Mouse (Mus musculus) ovary, postnatal 14 days (tissue): ENCODE results near the gene Bcl3.
A peak's percentile ranks its signal among the peaks of the same experiment; 100 is the strongest.
"Not testable (repeated sequence)": the region's sequence is repeated elsewhere in the genome, so short reads cannot be mapped to it uniquely, and the experiment has no call there.

Experiments
- DNase-seq: peaks from one replicate; pipeline ENCODE4 v3.0.0; 2022; ENCODE audit warnings: low spot score

Bcl3 gene

DNA sequence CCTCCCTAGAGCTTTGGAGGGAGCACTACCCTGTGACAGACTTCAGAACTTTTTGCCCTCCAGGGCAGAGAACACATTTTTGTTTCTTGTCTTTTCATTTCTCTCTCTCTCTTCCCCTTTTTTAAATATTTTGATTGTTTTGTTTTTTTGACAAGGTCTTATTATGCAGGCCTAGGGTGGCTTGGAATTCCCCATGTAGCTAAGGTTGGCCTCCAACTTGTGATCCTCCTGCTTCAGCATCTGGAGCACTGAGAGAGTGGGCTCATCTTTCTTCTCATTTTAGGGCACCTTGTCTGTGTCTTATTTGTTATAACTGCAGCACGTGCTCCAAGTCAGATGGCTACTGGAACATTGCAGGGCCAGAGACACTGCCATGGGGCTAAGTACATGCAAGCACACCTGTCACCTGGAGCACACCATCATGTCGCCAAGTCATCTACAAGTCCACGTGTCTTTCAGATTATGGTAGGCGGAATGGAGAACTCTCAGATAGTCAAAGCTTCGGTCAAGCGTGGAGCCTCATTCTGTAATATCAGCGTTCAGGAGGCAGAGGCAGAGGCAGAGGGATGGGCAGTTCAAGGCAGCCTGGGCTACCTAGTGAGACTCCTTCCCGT is 16.1 kb downstream of the Bcl3 start:
- DNase-seq, result no peak

DNA sequence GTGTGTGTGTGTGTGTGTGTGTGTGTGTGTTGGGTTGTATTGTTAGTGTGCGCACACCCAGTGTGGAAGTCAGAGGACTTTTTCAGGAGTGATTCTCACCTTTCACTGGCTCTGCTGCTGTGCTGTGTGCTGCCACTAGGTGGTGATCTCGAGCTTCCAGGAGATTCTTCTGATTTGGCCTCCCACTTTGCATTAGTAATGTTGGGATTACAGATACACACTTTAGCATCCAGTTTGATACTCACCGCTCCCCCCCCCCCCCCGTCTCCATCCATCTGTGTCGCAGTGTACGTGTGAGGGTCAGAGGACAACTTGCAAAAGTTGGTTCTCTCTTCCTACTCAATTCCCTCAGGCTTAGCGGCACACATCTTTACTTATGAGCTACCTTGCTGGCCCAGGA is 19.6 kb downstream of the Bcl3 start:
- DNase-seq, result peak; percentile 83

DNA sequence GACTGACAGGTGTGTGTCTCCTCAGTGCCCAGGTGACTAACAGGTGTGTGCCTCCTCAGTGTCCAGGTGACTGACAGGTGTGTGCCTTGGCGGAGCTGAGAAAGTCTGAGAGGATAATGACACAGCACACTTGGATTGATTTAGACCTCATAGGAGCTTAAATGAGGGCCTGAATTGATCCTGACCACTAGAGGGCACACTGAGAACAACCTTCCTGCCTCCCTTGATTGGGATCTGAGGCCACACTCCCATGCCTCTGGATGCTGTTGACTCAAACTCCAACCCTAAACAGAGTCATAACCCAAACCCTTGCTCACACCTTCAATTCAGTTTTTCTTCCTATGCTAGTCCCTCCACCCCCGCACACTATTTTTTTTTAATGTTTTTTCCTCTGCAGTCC is 21.8 kb downstream of the Bcl3 start:
- DNase-seq, result no peak

DNA sequence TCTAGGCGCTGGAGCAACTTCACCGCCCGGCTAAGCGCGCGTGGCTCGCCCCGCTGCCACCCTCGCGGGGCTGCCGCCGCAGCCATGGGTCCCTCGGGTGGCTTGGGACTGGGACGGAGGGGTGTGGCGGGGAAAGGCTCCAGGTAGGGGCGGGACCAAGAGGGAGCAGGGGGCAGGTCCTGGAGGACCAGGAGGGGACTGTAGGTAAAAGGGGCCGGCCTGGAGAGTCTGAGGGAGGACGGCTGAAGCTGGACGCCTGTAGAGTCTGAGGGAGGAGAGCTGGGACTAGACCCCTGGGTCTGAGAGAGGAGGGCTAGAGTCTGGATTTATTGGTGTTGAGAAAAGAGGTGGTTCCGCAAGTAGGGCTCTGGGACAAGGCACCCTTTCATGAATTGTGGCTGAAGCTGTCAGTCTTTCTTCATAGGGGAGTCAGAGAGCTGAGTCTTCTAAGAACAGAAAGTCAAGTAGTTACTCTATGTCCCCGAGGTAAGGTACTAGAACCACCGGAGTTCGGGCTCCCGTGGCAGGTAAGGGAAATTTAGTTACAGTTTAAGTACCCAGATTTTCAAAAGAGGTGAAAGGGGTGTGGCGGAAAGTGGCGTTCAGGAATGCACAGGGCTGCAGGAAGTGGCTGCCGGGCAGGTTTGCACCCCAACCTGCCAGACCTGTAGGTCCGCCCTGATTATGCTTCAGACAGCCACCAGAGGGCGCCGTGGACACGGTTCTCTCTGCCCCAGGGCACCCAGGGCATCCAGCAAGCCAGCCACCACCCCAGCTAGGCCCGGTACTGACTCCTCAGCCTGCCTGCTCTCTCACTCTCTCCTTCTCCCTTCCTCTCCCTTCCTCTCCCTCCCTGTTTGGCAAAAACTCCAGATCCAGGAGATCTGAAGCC is 25.6 kb downstream of the Bcl3 start, which contains the start of gene Cblc:
TSS of gene Cblc (minus strand) at position 113 of the 892 bp plus-strand sequence.
- peak; percentile 75 for DNase-seq

DNA sequence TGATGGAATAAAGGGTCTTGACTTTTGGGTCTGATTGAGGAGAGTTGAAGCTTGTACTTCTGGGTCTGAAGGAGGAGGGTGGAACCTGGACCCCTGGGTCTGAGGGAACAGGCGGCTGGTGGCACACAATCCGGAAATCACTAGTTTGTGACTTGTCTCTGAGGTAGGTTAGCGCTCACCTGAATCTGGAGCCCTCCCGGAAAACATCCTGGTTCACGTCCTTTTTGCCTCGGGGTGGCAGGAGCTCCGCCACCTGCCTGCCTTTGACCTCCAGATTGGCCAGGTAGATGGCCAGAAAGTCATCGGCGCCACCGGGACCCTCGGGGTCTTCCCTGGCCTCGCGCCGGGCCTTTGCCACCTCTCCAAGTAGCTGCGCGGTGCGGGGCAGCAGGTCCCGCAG is 26.3 kb downstream of the Bcl3 start:
- DNase-seq, result no peak

DNA sequence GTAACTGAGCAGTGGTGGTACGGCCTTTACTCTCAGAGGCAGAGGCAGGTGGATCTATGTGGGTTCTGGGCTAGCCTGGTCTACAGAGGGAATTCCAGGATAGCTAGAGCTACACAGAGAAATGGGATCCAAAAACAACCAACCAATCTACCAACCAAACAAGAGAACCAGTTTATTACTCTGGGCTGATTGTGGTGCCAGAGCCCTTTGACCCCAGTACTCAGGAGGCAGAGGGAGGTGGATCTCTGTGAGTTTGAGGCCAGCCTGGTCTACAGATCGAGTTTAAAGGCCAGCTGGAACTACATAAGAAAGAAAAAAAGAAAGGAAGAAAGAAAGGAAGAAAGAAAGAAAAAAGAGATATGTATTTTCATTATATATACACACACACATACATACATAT is 27.3 kb downstream of the Bcl3 start:
- DNase-seq, result no peak

DNA sequence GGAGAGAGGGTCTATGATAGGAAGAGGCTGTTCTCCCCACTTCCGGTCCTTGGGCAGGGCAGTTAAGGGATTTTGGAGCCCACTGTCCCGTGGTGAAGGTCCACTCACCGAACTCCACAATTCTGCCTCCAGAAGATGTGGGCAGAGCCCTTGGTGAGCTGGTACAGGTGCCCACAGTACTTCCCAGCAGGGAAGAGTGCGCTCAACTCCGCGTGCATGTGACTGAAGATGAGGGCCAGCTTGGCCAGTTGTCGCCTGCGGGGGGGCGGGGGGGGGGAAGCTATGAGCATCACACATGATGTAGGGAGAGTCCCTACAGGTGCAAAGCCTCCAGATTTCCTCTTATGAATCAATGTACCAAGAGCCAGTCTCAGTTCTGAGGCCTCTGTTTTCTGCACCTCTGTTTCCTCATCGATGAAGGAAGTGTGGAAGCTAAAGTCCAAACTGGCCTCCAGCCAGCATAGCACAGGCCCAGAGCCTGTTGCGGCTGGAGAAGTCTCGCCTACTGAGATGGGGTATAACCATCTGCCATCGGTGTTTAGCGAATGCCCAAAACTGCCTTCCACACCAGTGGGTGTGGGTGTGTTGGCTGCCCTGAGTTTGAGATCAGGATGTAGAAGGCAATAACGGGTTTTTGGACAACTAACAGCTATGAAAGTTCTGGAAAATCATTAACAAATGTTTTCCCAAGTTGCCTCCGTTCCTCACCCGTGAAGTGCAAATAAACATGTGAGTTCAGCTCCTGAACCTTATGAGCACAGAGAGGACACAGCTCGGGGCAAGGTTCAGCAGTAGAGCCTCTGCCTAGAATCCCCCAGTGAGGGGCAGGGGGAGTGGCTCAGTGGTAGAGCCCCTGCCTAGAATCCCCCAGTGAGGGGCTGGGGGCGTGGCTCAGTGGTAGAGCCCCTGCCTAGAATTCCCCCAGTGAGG is 29.6 kb downstream of the Bcl3 start:
- DNase-seq, result no peak

DNA sequence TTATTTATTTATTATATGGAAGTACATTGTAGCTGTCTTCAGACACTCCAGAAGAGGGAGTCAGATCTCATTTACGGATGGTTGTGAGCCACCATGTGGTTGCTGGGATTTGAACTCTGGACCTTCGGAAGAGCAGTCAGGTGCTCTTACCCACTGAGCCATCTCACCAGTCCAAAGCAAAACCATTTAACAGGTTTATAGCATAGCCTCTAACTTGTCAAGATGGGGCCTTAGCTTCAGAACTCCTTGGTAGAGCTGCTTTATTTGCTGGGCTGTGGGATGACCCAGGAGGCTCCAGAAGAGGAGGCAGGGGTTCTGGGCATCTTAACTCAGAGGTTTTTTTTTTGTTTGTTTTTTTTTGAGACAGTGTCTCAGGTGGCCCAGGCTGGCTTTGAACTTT is 31.1 kb downstream of the Bcl3 start:
- DNase-seq, result not testable (repeated sequence)

DNA sequence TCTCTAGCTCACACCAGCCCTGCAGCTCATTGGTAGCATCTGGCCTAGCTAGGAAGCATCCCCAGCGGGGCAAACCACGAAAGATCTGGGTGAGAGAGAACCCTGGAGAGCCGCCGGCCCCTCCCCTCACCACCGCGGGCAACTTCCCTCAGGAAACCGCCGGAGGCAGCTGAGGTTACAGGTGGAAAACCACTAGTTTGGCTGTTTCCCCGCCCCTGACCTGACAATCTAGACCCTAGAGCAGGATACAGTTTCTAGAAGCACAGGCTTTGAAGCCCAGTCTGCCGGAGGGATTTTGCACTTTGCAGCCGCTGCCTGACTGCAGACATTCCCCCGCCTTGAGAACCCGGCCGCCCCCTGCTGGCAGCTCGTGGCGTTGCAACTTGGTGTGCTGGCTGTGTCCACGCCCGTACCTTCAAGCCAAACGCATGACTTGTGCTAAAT is 32.6 kb downstream of the Bcl3 start:
- DNase-seq, result peak; percentile 98

DNA sequence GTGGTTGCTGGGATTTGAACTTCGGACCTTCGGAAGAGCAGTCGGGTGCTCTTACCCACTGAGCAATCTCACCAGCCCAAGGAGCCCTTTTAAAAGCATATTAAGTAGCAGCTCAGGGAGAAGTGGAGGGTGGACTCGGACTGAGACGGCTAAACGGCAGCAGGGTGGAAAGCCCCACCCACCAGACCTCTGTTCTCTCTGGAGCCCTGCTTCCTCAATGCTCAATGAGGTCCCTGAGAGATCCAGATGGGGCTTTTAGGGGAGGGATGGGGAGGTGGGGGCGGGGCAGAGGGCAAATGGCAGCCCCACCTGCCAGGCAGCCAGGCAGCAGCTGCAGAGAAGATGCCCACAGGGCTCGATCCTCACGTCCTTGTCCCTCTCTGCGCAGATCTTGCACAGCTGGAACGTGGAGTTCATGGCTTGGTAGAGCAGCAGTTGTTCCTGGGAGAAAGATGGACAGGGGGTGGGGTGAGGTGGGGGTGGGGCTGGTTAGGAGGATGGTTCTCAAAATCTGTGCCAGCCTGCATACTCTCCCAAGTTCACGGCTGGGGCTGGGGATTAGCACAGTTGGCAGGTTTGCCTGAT is 36.6 kb downstream of the Bcl3 start:
- DNase-seq, result no peak

DNA sequence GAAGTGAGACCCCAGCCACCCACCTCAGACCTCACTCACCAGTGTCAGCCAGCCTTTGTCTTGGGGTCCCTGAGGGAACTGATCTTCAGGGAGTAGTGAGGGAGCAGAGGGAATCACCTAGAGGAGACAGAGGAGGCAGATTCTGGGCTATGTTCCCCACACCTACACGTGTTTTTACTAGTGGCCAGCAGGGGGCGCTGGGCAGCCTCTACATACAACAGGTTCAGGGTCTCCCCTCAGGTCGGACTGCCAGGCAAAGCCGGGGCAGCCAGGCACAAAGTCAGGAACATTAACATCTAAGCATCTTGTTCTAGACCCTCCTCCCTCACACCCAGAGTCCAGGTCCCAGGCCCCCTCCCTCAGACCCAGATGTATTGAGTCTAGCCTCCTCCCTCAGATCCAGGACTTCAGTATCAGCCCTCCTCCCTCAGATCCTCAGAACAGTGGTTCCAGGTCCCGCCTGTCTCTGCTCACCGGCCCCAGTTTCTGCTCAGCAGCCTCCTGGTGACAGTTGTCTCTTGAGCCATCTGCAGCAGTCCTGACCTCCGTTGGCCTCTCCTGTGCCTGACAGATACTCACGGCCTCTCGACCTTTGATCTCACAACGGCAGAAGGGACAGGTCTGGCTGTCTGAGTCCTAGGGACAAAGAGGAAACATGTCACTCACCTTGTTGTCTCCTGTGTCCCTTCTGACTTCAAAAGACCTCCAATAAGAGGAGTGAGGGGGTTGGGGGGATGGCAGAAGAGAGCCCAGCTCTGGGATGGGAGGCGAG is 37.6 kb downstream of the Bcl3 start:
- no peak for DNase-seq

DNA sequence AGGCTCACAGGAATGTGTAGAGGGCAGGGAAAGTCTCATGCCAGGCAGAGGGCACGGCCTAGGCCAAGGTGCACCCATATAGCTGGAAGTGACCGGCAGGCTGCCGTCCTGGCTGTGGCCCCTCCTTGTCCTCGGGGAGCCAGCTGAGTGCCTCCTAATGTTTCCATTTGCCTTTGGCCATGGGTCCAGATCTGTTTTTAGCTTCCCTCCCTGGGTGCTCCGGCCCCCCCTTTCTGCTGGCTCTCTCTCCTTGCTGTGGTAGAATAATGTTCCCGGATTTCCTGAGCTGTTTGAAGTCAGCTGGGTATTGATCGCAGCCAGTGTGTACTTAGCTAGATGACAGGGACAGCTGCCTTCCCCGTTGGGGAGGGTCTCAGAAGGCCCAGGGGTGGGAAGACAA is 38.9 kb downstream of the Bcl3 start:
- DNase-seq, result no peak

DNA sequence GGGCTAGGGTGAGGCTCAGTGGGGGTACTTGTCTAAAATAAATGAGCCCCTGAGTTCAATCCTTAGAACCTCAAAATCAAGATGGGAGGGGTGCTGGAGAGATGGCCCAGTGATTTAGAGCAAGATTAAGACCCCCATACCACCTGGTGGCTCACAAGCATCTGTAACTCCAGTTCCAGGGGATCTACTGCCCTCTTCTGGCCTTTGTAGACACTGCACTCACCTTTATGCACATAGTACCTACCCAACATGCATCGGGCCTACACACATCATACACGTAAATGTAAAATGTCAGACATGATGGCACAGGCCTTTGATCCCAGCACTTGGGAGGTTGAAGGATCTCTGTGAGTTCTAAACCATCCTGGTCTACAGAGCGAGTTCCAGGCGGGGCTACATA is 39.9 kb downstream of the Bcl3 start:
- DNase-seq, result no peak

DNA sequence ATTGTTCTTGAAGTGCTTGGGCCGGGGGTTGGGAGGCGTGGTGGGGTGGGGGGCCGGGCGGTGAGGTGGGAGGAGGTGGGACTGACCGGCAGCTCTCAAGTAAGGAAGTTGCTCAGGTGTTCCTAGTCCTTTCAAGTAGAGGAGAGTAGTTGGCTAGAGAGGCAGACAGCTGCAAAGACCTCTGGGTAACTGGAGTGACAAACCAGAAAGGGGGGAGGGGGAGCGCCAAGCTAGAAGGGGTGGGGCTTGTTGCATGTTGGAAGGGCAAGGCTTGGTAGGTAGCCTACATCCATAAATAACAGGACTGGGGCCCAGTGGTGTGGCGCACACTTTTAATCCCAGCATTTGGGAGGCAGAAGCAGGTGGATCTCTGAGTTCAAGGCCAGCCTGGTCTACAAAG is 40.8 kb downstream of the Bcl3 start:
- DNase-seq, result no peak

DNA sequence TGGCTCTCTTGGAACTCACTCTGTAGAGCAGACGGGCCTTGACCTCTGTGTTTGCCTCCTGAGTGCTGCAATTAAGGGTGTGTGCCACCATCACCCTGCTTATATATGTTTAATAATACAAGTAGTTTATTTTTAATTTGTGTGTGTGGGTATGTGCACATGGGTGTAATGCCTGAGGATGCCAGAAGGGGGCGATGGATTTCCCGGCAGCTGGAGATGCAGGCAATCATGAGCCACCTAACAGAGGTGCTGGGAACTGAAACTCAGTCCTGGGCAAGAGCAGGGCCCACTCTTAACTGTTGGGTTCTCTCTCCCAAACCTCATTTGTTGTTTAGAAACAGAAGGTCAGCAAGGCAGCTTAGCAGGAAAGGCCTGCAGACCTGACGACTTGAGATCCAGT is 42.7 kb downstream of the Bcl3 start:
- DNase-seq, result no peak

DNA sequence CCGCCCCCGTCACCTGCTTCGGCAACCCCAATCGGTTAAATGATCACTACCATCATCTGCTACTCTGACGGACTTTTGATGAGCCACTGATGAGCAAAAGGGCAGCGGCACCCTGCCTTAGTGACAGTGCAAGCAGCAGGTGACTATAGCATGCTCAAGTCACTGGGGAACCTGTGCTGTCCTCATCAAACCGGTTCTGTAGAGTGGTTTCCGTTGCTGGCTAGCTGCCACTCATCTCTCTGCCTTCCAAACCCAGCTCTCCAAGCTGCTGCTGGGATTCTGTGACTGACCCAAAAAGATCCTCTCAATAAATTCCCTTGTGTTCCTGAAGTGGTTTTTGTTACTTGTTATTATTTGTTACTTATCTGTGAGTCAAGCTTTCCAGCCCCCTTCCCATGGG is 43.9 kb downstream of the Bcl3 start:
- DNase-seq, result no peak

DNA sequence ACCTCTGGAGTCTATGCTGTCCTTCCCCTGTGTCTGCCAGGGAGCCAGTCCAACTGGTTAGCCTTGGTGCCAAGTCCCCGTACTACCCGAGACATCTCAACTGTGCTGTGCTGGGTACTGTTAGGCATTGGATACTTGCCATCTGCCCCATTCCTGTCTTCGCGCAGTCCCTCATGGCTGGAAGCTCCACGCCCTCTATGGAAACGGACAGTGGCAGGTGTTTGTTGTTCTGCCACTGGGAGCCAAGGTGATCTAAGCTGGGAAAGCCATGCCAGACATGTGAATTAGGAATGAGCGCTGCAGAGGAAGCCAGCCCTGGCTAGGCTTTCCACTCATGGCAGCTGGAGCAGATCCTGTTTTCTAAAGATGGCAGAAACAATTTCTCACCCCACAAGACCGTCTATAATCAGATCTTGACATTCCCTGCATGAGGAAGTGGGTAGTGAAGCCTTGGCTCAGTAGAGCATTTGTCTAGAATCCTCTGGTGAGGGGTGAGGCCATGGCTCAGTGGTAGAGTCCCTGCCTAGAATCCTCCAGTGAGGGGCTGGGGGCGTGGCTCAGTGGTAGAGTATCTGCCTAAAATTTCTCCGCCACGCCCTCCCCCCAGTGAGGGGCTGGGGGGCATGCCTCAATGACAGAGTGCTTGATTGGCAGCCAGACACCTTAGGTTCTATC is 45.4 kb downstream of the Bcl3 start:
- no peak for DNase-seq

DNA sequence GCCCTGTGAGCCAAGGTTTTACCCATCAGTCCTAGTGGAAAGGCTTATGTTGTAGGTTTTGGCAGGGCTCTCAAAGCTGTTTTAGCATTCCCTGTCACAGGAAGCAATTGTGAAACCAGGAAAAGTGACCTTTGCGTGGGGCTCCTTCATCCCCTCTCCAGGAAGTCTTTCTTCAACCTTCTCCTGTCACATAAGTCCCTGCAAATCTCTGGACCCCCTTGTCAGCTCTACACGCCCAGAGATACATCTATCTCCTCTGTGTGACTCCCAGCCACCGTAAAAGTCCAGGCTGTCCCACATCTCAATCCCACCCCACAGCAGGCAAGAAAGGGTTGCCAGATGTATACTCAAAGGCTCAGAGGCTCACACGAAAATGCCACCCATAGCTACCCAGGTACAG is 50.9 kb downstream of the Bcl3 start:
- no peak for DNase-seq

DNA sequence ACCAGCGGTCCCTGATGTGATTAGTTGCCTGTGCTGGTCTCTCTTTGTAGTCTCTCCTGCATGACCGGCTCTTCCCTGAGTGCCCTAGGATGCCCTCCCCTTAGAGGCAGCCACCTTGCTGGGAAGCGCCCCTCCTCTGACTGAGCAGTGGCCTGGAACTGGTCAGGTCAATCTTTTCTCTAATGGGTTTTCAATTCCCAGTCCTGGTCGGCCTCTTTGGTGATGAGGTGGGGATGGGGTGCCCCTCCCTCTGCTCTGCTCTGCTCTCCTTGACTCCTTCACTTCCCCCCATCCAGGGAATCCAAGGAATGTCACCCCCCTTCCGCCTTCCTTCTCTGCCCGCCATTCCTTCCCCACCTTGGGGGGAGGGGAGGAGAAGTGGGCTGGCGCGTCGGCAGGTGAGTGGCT is 51.6 kb downstream of the Bcl3 start, which contains the start of gene Bcam:
TSS of gene Bcam (minus strand) at position 33 of the 408 bp plus-strand sequence.
- no peak for DNase-seq

DNA sequence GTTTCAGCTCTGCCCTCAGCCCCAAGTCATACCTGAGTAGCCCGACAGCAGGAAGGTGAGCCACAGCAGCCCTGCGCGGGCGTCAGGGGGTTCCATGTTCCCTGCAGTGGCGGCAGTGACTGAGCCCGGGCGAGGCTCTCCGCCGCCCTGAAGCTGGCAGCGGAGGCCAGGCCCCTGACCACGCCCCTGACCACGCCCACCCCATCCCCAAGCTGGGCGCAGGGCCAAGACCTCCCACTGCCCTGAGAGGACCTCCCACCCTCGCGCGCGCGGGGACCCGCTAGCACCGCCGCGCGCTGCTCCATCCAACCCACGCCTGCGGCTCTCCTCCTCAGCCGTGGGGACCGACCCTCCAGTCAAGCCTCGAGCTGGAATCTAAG is 52.2 kb downstream of the Bcl3 start:
- DNase-seq, result peak; percentile 93
